Mouse (Mus musculus): Measurements from ENCODE around the gene Mthfsd.

GRCm38 (mm10) chr8:121116591-121117185, 8.5 kb upstream of the Mthfsd start:
- TF ChIP-seq EP300 (IDR thresholded peaks at IDR 0.05) = no peak
- TF ChIP-seq CTCF (IDR thresholded peaks at IDR 0.05) = no peak
